Mouse (Mus musculus) CH12.LX (cell line): Measurements from ENCODE around the gene 2310039H08Rik.
A peak's percentile ranks its signal among the peaks of the same experiment; 100 is the strongest.

Source experiments
- CHD1 ChIP-seq: IDR thresholded peaks from 2 replicates; pipeline ENCODE4 v1.6.1; 2012; ENCODE audit warnings: low read depth, low read length, improper control_type of control experiment, inconsistent platforms
- CHD2 ChIP-seq: IDR thresholded peaks from 2 replicates; pipeline ENCODE4 v1.6.1; 2011; ENCODE audit warnings: low read length, improper control_type of control experiment
- CTCF ChIP-seq, 2 experiments: IDR thresholded peaks in 1 of 2; conservative IDR thresholded peaks in 1 of 2; 2 replicates each; pipeline ENCODE4 v1.5.1; 2011 to 2012; ENCODE audit warnings: low read depth in 2 of 2, low read length in 2 of 2, improper control_type of control experiment in 1 of 2, inconsistent platforms in 1 of 2, mild to moderate bottlenecking in 1 of 2, moderate library complexity in 1 of 2
- EP300 ChIP-seq: IDR thresholded peaks from 2 replicates; pipeline ENCODE4 v1.6.1; 2011; ENCODE audit warnings: low read length, improper control_type of control experiment
- ETS1 ChIP-seq: conservative IDR thresholded peaks from 2 replicates; pipeline ENCODE4 v1.6.1; 2012; ENCODE audit warnings: low read depth, mild to moderate bottlenecking, inconsistent platforms, low read length, improper control_type of control experiment, moderate library complexity
- JUND ChIP-seq: conservative IDR thresholded peaks from 2 replicates; pipeline ENCODE4 v1.6.1; 2011; ENCODE audit warnings: low read depth, low read length, improper control_type of control experiment
- MAZ ChIP-seq: IDR thresholded peaks from 2 replicates; pipeline ENCODE4 v1.6.1; 2012; ENCODE audit warnings: low read depth, mild to moderate bottlenecking, inconsistent platforms, low read length, improper control_type of control experiment, moderate library complexity
- MEF2A ChIP-seq: IDR thresholded peaks from 2 replicates; pipeline ENCODE4 v1.6.1; 2014; ENCODE audit warnings: low read depth, mild to moderate bottlenecking, inconsistent platforms, low read length, improper control_type of control experiment, borderline replicate concordance
- MYC ChIP-seq: IDR thresholded peaks from 2 replicates; pipeline ENCODE4 v1.6.1; 2011; ENCODE audit warnings: low read depth, mild to moderate bottlenecking, improper control_type of control experiment, low read length
- POLR2A ChIP-seq: IDR thresholded peaks from 2 replicates; pipeline ENCODE4 v1.6.1; 2011; ENCODE audit warnings: low read depth, mild to moderate bottlenecking, improper control_type of control experiment, low read length
- RAD21 ChIP-seq: IDR thresholded peaks from 2 replicates; pipeline ENCODE4 v1.6.1; 2011; ENCODE audit warnings: low read depth, mild to moderate bottlenecking, low read length, improper control_type of control experiment, moderate library complexity
- SIN3A ChIP-seq: IDR thresholded peaks from 2 replicates; pipeline ENCODE4 v1.6.1; 2012; ENCODE audit warnings: low read length, improper control_type of control experiment, inconsistent platforms
- USF1 ChIP-seq: IDR thresholded peaks from 2 replicates; pipeline ENCODE4 v1.6.1; 2014; ENCODE audit warnings: low read depth, mild to moderate bottlenecking, inconsistent platforms, low read length, improper control_type of control experiment
- ZKSCAN1 ChIP-seq: IDR thresholded peaks from 2 replicates; pipeline ENCODE4 v1.6.1; 2012; ENCODE audit warnings: low read depth, inconsistent platforms, low read length, improper control_type of control experiment, borderline replicate concordance

GRCm38 (mm10) chr17:46749282-46749681 is 23.2 kb upstream of the 2310039H08Rik start:
- TF ChIP-seq USF1 (no peak), POLR2A (peak; percentile 77), CTCF (conservative IDR thresholded peaks at IDR 0.05 in 1 of 2, IDR thresholded peaks at IDR 0.05 in 1 of 2; ENCODE audit: low read depth in 2 of 2, low read length in 2 of 2) (no peak), EP300 (peak; percentile 47), CHD1 (no peak), SIN3A (no peak; the same call in 1 of the 2 replicates), CHD2 (no peak), MAZ (peak; percentile 37; the same call in 1 of the 2 replicates), JUND (no peak), MEF2A (peak; percentile 79; the same call in 1 of the 2 replicates), ETS1 (peak; percentile 85), ZKSCAN1 (no peak), RAD21 (no peak), MYC (0 out of 2 replicates have a peak, but pooled peaks have one; percentile 59)
